Mouse (Mus musculus) embryo, embryonic 10.5 days (tissue): ENCODE measurements around the gene Neu1.
"Not testable (repeated sequence)": the region's sequence is repeated elsewhere in the genome, so short reads cannot be mapped to it uniquely, and the experiment has no call there.

Experiments used
- DNase-seq: peaks from one replicate; pipeline ENCODE4 v3.0.0-alpha.2; 2015; ENCODE audit warnings: low spot score

The Neu1 gene

DNA sequence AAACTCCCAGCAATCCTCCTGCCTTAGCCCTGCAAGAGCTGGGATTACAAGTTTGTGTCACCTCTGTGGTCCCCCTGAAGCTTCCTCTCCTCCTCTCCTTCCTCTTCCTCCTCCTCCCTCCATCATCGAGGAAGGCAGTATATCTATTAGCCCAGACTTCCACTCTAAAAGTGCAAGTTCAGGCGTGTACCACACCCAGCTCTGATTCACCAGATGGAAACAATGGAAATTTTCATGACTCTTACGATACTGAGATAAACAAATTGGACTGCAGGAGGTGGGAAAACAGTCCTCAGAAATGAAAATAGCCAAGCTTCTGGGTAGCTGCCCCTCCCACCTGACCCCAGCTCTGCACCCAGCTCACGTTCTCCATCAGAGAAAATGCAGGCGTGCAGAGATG, 34.6 kb downstream of the Neu1 start:
- DNase-seq = no peak

DNA sequence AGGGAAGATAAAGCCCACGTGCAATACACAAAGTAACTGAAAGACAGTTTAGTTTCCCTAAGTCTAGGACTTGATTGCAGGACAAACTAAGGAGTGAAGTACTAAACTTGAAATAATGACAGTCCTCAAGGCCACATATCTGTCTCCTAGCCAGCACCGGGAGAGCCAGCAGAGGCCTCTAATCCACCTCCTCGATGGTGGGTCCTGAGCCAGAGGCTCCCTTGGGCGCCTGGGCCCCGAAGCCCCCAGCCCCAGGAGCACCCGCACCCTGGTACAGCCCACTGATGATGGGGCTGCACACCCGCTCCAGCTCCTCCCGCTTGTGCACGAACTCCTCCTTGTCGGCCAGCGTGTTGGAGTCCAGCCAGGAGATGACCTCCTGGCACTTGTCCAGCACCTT, 38.8 kb downstream of the Neu1 start, which contains the start of gene Gm20481:
TSS of gene Gm20481 (plus strand) at position 91 of the 400 bp plus-strand sequence.
- DNase-seq = not testable (repeated sequence)

DNA sequence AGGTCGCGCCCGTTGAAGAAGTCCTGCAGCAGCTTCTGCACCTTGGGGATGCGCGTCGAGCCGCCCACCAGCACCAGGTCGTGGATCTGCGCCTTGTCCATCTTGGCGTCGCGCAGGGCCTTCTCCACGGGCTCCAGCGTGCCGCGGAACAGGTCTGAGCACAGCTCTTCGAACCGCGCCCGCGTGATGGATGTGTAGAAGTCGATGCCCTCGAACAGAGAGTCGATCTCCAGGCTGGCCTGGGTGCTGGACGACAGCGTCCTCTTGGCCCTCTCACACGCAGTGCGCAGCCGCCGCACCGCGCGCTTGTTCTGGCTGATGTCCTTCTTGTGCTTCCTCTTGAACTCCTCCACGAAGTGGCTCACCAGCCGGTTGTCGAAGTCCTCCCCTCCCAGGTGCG, 39.8 kb downstream of the Neu1 start:
- not testable (repeated sequence) for DNase-seq

DNA sequence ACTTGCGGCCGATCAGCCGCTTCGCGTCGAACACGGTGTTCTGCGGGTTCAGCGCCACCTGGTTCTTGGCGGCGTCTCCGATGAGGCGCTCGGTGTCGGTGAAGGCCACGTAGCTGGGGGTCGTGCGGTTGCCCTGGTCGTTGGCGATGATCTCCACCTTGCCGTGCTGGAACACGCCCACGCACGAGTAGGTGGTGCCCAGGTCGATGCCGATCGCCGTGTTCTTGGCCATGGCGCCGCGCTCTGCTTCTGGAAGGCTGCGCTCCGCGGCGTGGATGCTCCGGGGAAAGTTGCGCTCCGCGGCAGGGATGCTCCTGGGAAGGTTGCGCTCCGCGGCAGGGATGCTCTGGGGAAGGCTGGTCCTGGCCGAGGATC, 40.6 kb downstream of the Neu1 start:
- DNase-seq = not testable (repeated sequence)

DNA sequence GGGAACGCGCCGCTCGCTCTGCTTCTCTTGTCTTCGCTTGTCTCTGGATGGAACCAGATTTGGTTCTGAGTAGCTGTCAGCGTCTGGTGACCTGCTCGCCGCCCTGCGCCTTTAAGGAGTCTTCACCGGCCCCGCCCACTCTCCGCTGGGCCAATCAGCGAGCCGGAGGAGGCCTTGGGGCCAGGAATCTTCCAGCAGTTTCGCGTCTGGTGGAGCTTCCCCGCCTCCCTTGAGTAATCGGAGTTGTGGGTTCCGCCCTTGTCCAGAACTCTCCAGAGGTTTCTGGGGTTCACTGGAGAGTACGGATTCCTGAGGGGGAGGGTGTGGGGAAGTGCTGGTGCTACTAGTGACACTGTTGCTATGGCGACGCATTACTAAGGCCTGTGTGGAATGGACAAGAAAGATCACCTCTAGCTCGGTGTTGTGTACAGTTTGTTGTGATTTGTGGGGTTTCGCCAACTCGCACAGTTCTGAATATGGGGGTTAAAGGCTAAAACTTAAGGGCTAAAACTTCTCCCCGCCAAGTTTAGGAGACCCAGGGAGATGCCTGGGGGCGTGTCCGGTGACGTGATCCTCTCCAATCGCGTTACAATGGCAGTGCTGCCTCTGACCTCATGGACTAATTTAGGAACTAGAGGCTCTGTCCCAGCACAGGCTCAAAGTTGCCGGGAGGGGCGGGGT, 41.2 kb downstream of the Neu1 start, which contains the start of the genes Hspa1a and Hspa1l:
TSS of gene Hspa1a (minus strand) at position 88 of the 681 bp plus-strand sequence.
TSS of gene Hspa1l (plus strand) at position 635 of the 681 bp plus-strand sequence.
- DNase-seq = peak; percentile 87

DNA sequence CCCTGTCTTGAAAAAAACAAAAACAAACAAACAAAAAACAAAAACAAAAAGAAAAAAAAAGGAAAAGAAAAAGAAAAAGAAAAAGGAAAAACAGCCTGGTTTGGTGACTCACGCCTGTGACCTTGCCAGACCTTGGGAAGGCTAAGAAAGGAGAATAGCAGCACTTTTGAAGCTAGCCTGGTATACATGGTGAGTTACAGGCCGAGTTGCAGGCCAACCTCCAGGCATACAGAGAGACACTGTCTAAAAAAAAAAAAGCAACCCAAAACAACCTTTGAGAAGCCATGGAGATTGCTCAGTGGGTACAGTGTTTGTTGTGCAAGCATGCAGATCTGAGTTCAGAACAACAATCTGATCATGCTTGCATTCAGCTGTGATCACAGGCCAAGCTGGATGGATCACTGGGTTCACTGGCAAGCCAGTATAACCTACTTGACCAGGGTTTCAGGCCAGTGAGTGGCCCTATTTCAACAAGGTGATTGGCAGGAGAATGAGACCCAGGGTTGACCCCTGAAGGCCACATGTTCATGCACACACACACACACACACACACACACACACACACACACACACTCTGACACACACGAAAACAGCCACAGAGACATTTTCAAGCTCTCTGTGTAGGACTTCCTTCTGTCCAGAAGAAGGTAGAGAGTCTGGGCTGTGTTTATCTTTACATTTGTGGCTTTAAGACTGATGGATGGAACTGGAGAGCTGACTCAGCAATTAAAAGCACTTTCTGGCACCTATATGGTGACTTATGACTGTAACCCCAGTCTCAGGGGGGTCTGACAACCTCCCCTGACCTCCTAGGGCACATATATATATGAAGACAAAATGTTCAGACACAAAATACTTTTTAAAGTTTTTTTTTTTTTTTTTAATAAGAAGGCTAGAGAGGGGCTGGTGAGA, 44.8 kb downstream of the Neu1 start:
- no peak for DNase-seq

DNA sequence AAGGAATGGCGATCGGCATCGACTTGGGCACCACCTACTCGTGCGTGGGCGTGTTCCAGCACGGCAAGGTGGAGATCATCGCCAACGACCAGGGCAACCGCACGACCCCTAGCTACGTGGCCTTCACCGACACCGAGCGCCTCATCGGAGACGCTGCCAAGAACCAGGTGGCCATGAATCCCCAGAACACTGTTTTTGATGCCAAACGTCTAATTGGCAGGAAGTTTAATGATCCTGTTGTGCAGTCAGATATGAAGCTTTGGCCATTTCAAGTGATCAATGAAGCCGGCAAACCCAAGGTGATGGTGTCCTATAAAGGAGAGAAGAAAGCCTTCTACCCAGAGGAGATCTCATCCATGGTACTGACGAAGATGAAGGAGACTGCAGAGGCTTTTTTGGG, 45.9 kb downstream of the Neu1 start:
- no peak for DNase-seq

DNA sequence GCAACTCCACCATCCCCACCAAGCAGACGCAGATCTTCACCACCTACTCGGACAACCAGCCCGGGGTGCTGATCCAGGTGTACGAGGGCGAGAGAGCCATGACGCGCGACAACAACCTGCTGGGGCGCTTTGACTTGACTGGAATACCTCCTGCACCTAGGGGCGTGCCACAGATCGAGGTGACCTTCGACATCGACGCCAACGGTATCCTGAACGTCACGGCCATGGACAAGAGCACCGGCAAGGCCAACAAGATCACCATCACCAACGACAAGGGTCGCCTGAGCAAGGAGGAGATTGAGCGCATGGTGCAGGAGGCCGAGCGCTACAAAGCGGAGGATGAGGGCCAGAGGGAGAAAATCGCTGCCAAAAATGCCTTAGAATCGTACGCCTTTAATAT, 47.2 kb downstream of the Neu1 start:
- DNase-seq = no peak

DNA sequence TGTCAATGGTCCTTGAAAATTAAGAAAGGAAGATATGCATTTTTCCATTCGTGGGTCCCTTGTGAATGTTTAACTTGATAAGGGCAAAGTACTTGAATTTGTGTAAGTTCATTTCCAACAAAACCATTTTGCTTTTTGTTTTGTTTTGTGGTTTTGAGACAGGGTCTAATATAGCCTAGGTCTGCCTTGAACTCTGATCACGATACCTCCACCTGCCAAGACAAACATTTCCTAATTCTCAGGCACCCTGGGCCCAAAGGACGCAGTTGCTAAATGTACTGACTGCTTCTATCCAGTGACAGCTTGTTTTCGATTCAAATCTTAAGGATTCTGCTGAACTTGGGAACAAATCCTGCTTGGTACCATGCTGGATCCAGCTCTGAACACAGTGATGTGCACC, 48.6 kb downstream of the Neu1 start:
- no peak for DNase-seq

DNA sequence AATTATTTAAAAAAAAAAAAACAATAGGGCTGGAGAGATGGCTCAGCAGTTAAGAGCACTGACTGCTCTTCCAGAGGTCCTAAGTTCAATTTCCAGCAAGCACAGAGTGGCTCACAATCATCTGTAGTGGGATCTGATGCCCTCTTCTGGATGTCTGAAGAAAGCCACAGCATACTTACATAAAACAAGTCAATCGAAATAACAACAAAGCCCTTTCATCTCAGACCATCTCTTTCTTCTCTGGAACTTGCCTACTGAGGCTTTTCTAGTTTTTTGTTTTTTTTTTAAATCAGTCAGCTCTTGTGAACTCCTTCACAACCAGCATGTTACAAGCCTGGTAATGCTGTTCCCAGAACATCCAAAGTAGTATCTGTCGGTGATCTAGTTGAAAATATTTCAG, 49.6 kb downstream of the Neu1 start:
- DNase-seq = peak; percentile 80

DNA sequence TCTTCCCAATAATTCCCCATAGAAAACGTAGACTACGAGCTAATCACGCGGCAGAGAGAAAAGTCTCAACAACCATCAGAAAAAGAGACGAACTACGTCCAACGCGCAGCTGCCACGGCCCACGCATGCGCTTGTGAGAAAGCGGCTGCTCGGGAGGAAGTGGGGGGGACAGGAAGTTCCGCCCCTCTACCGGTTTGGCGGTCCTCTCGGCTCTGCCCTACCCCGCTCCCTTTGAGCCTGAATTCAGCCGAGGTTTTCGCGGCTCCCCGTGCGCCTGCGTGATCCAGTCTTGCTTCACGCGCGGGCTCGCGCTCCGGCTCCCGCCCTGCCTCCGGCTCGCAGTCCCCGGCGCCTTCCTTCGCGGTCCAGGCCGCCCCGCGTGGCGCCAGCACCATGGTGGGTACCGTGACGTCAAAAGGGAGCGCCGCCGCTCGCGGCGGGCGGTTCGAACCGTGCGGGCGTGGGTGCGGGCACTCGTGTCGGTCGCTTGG, 50.7 kb downstream of the Neu1 start, which contains the start of gene Lsm2:
TSS of gene Lsm2 (plus strand) at position 173 of the 491 bp plus-strand sequence.
- peak; percentile 96 for DNase-seq

DNA sequence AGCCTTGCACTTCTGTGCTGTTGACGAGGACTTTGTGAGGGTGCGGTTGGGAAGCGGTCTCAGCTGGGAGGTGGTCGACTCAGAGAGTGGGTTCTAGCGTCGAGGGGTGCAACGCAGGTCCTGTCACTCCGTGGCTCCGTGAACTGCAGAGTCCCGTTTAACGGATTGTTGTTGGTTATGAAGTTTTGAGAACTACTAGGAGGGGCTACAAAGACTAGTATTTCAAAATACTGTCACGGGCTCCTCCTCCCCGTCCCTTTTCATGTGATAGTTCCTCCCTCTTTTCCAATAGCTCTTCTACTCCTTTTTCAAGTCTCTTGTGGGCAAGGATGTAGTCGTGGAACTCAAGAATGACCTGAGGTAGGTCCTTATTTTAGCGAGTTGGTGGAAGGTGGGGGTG, 51.3 kb downstream of the Neu1 start:
- no peak for DNase-seq

DNA sequence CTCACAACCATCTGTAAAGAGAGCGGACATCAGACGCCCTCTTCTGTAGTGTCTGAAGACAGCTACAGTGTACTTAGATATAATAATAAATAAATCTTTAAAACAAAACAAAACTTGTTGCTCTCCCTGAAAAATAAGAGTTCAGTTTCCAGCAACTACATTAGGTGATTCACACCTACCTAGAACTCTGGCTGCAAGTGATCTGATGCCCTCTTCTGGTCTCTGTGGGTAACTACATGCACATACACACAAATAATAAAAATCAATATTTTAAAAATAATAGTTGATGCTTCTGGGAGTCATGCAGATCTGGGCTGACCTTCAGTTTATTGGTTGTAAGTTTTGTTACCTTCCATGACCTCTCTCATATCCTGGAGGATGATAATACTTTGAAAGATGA, 53.2 kb downstream of the Neu1 start:
- peak; percentile 63 for DNase-seq
